15 mouse cellular contexts compared by ENCODE assay signal in the genomic region with DNA sequence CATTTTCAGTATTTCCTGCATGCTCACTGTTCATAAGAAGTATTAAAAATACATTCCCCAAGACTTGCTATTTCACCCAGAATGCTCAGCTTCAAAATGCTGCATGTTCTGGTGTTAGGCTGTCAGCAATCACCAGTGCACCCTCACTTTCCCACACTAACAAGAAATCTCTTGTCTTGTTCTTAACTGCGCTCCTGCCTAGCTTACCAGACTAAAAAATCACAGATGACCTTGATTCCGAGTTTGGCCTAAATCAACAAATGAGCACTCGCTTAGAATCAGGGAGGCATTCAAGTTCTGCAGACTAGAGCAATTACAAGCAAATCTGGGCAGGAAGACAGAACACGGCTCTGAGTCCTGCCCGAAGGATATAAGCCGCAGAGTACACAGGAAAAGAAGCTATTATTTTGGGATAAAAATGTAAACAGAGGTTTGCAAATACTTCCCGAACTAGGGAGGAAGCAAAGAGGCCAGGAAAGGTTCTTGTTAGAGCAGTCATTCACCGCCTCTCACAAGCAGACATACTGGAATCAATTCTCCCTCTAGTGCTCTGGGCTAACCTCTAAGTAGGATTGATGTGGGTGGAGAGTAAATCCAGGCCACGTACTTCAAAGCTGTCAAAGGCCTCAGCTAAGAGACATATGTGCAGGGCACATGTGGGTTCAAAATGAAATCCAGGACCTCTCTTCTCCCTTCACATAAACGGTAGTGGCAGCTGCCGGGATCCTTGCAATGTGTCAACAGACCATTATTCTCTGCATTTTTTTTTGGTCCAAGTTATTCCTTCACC.
DNase-seq lines count a peak whose midpoint lies in the region; ATAC-seq and TF ChIP-seq lines count a peak whose summit lies in the region.
"Had no signal": no experiment of that assay in that cellular context is flagged by ENCODE, and none has a peak within 500 bp of the region (broad histone marks: within the 10 kb centered on the region; RNA-seq: fewer than 3 reads in every experiment).

No protein-coding gene starts in this region.

- peak; percentile 64; the same call in 1 of the 2 replicates for ATAC-seq in embryonic facial prominence, embryonic 12.5 days (ENCODE audit: insufficient number of reproducible peaks, insufficient read depth, low FRiP score, low TSS enrichment)
- ATAC-seq in limb, embryonic 14.5 days (ENCODE audit: low FRiP score, low read depth): no peak

- H3K79me2 ChIP-seq in liver, adult 2 months (ENCODE audit: control insufficient read depth, insufficient read depth, low read length): no peaks in the 10 kb centered on the region

- no peaks in the 10 kb centered on the region for H3K4me1 ChIP-seq in liver, adult 2 months (ENCODE audit: control insufficient read depth, insufficient read depth, low read length)
- H3K4me1 ChIP-seq in embryonic facial prominence, embryonic 12.5 days: peaks cover 23% of the 10 kb centered on the region
- no peaks in the 10 kb centered on the region for H3K4me1 ChIP-seq in limb, embryonic 14.5 days (ENCODE audit: control insufficient read depth, insufficient read depth, low read length)

- H3K4me2 ChIP-seq in embryonic facial prominence, embryonic 12.5 days (replicated peaks): no peak overlapping the region
- H3K4me2 ChIP-seq in limb, embryonic 14.5 days (replicated peaks; ENCODE audit: low read depth, low read length, severe bottlenecking): 0 out of 2 replicates have a peak overlapping the region, but pooled peaks have one; percentile 11
- H3K4me2 ChIP-seq: lung, embryonic 15.5 days had no signal

- H3K36me3 ChIP-seq in liver, adult 2 months (ENCODE audit: control insufficient read depth, insufficient read depth, low read length): no peaks in the 10 kb centered on the region
- H3K36me3 ChIP-seq in embryonic facial prominence, embryonic 12.5 days: no peaks in the 10 kb centered on the region
- no peaks in the 10 kb centered on the region for H3K36me3 ChIP-seq in limb, embryonic 14.5 days (ENCODE audit: control insufficient read depth, insufficient read depth, low read length)
- H3K36me3 ChIP-seq: heart, embryonic 10.5 days; lung, embryonic 15.5 days had no signal

- TF ChIP-seq CTCF in liver, adult 2 months (IDR thresholded peaks at IDR 0.05; ENCODE audit: low read depth, low read length): no peak

- 64% methylated on average over 11 of the region's 11 CpGs for WGBS in liver, adult 2 months
- WGBS in embryonic facial prominence, embryonic 12.5 days: 24% methylated on average over 11 of the region's 11 CpGs
- WGBS in limb, embryonic 14.5 days: 25% methylated on average over 11 of the region's 11 CpGs

- no peak overlapping the region for H3K4me3 ChIP-seq in liver, adult 2 months (ENCODE audit: insufficient read depth, low read depth, low read length)
- H3K4me3 ChIP-seq in embryonic facial prominence, embryonic 12.5 days: no peak overlapping the region
- H3K4me3 ChIP-seq in limb, embryonic 14.5 days (replicated peaks; ENCODE audit: low read length): no peak overlapping the region
- H3K4me3 ChIP-seq: gastrocnemius, adult 2 months; heart, embryonic 10.5 days; lung, embryonic 15.5 days had no signal

- no peak overlapping the region for H3K27ac ChIP-seq in liver, adult 2 months (replicated peaks; ENCODE audit: insufficient read depth, low read depth, low read length)
- peak overlapping the region; percentile 50; the same call in 1 of the 2 replicates for H3K27ac ChIP-seq in embryonic facial prominence, embryonic 12.5 days
- no peak overlapping the region for H3K27ac ChIP-seq in limb, embryonic 14.5 days (replicated peaks; ENCODE audit: low read depth, low read length)
- H3K27ac ChIP-seq: gastrocnemius, adult 2 months; heart, embryonic 10.5 days; lung, embryonic 15.5 days had no signal

- no peaks in the 10 kb centered on the region for H3K27me3 ChIP-seq in liver, adult 2 months (ENCODE audit: control insufficient read depth, insufficient read depth, low read length)
- H3K27me3 ChIP-seq in embryonic facial prominence, embryonic 12.5 days: no peaks in the 10 kb centered on the region
- no peaks in the 10 kb centered on the region for H3K27me3 ChIP-seq in limb, embryonic 14.5 days (ENCODE audit: control insufficient read depth, insufficient read depth, low read length)
- H3K27me3 ChIP-seq: lung, embryonic 15.5 days had no signal

- DNase-seq in embryo, embryonic 10 days (ENCODE audit: low spot score): peak; percentile 37
- DNase-seq in embryo, embryonic 9.5 days (ENCODE audit: extremely low spot score): no peak
- DNase-seq in liver, adult 2 months (ENCODE audit: extremely low read depth, low read depth, low spot score): peak; percentile 3
- DNase-seq in liver: no peak
- peak; percentile 25 for DNase-seq in limb, embryonic 14.5 days (ENCODE audit: low spot score)
- no peak for DNase-seq in thymus, postnatal 0 days (ENCODE audit: low spot score)
- DNase-seq in thymus, postnatal 36 days: no peak
- DNase-seq: adrenal gland, postnatal 14 days; cerebellum, adult 11-12 months; gastrocnemius, adult 2 months; kidney, postnatal 25 days; right cerebral cortex, postnatal 4 days had no signal

- no peak overlapping the region for H3K9ac ChIP-seq in liver, adult 2 months (ENCODE audit: low read depth, low read length)
- no peak overlapping the region for H3K9ac ChIP-seq in embryonic facial prominence, embryonic 12.5 days
- no peak overlapping the region for H3K9ac ChIP-seq in limb, embryonic 14.5 days (ENCODE audit: low read depth, low read length, severe bottlenecking)
- H3K9ac ChIP-seq: lung, embryonic 15.5 days had no signal

- peaks cover 5% of the 10 kb centered on the region for H3K9me3 ChIP-seq in embryonic facial prominence, embryonic 12.5 days
- 0 out of 2 replicates have a peak, but pooled peaks cover 3% of the 10 kb centered on the region for H3K9me3 ChIP-seq in limb, embryonic 14.5 days (ENCODE audit: control insufficient read depth, low read length)
- H3K9me3 ChIP-seq: lung, embryonic 15.5 days had no signal

- TF ChIP-seq POLR2A in liver, adult 2 months (IDR thresholded peaks at IDR 0.05; ENCODE audit: extremely low read depth, insufficient read depth, low read length): no peak
- no peak for TF ChIP-seq POLR2A in limb, embryonic 14.5 days (IDR thresholded peaks at IDR 0.05; ENCODE audit: borderline replicate concordance, extremely low read depth, insufficient read depth, insufficient read length)

Comparison
In these comparisons a context has a peak if more than half of its experiments do, and no peak if none do; other contexts are left out.
1. DNase-seq: peak in embryo, embryonic 10 days (single experiment), liver, adult 2 months (single experiment) and limb, embryonic 14.5 days (single experiment); none in embryo, embryonic 9.5 days (single experiment), liver (single experiment), thymus, postnatal 0 days (single experiment) and thymus, postnatal 36 days (0 of 2).